Mouse (Mus musculus): ENCODE results near the gene Amdhd2. TPM values are rescaled to one million over a fixed set of nuclear protein-coding genes. Genes with fewer than 3 reads are reported as not detected.
A peak's percentile ranks its signal among the peaks of the same experiment; 100 is the strongest.

Amdhd2 gene
- polyA plus RNA-seq, 1 experiment from 2014 or later: 41.0 TPM

DNA sequence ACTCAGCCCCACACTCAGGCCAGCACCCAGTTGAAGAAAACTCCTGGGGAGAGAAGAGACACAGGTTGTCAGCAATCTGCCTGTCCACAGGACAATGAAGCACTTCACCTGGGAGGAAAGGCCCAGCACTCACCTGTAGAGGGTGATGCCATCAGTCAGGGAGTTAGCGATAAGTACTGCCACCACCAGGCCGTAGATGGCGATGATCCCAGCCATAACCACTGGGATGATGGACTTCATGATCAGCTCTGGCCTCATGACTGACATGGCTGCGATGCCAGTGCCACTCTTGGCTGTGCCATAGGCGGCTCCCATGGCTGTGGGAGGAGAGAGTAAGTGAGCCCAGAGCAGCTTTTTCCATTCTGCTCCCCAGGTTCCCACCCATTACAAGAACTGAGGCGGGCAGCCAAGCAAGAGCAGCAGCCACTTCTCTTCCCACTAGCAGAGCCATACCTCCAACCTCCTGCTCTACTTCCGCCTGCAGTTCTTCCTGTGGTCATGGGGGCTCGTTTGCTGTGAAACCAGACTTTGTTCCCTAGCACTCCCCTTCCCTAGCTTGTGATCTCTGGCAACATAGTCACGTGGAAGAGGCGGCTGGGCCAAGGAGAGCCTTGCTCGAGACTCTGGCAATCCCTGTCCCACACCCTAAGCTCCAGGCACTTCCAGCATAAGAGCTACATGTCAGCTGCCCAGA, 1.1 kb upstream of the Amdhd2 start:
- Histone ChIP-seq H3K4me2 (ENCODE audit: low read length) (no peak overlapping the region), H3K4me3 (ENCODE audit: low read length) (no peak overlapping the region), H3K4me1 (ENCODE audit: control insufficient read depth, insufficient read depth, low read depth, low read length) (peaks cover 30% of the 10 kb centered on the region), H3K9ac (ENCODE audit: low read depth, low read length) (no peak overlapping the region), H3K27me3 (replicated peaks; ENCODE audit: control insufficient read depth, insufficient read depth, low read length) (no peaks in the 10 kb centered on the region), H3K9me3 (ENCODE audit: control insufficient read depth, low read length) (no peaks in the 10 kb centered on the region), H3K27ac (ENCODE audit: low read depth, low read length) (no peak overlapping the region), H3K36me3 (ENCODE audit: control insufficient read depth, insufficient read depth, low read length) (no peaks in the 10 kb centered on the region)
- WGBS: 89% methylated on average over 9 of the region's 11 CpGs
- ATAC-seq: no peak

DNA sequence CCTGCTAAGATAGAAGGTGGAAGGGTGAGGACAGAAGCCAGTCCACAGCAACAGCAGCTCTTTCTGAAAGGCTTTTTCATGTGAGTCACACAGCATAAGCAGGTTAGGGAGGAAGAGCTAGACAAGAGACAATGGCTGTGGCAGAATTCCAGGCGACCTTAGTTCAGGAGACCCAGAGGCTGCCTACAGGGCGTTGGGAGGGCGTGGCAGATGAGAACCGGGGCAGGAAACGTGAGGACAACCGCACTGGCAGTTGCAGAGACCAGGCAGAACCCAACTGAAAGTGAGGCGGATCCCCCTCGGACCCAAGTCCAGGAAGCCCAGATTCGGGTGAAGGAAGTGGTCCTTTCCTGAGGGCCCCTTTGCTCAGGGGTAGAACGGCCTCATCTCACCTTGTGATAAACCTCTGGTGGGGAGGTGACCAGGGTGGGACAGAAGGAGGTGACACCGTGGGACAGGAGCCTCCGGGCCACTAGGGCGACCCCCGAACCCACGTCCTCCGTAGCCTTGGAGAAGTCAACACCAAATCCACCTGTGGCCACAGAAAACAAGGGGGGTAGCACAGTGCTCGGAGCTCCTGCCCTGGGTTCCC, 886 bp downstream of the Amdhd2 start:
- 27% methylated on average over 17 of the region's 17 CpGs for WGBS
- peak overlapping the region; percentile 89 for H3K27ac ChIP-seq (ENCODE audit: low read depth, low read length)
- H3K4me2 ChIP-seq (ENCODE audit: low read length): peak overlapping the region; percentile 97
- peak overlapping the region; percentile 83 for H3K4me3 ChIP-seq (ENCODE audit: low read length)
- no peaks in the 10 kb centered on the region for H3K9me3 ChIP-seq (ENCODE audit: control insufficient read depth, low read length)
- H3K4me1 ChIP-seq (ENCODE audit: control insufficient read depth, insufficient read depth, low read depth, low read length): peaks cover 24% of the 10 kb centered on the region
- ATAC-seq: peak; percentile 25
- H3K36me3 ChIP-seq (ENCODE audit: control insufficient read depth, insufficient read depth, low read length): peaks cover 2% of the 10 kb centered on the region; the same call in 1 of the 2 replicates
- H3K27me3 ChIP-seq (replicated peaks; ENCODE audit: control insufficient read depth, insufficient read depth, low read length): no peaks in the 10 kb centered on the region
- peak overlapping the region; percentile 88 for H3K9ac ChIP-seq (ENCODE audit: low read depth, low read length)

DNA sequence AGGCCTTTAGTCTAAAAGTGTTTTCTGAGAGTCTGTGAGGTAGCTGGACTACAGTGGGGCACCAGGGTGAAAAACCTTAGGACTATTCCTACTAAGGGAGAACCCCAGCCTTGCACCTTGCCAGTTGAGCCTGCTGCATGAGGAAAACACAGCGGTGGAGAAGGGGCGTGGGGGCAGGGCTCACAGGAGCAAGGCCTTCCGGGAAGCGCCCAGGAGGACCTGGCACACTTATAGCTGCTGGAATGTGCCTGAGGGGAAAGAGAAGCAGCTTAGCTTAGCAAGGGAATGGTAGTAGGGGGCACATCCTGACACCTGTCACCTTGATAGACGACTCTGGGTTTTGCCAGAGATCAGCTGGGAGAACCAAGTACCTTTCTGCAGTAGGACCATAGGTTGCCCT, 2.1 kb downstream of the Amdhd2 start:
- H3K4me1 ChIP-seq (ENCODE audit: control insufficient read depth, insufficient read depth, low read depth, low read length): peaks cover 15% of the 10 kb centered on the region
- no peak for ATAC-seq
- H3K9ac ChIP-seq (ENCODE audit: low read depth, low read length): no peak overlapping the region
- no peak overlapping the region for H3K4me2 ChIP-seq (ENCODE audit: low read length)
- H3K27ac ChIP-seq (ENCODE audit: low read depth, low read length): no peak overlapping the region
- WGBS: 87% methylated on average over 5 of the region's 5 CpGs
- H3K4me3 ChIP-seq (ENCODE audit: low read length): no peak overlapping the region
- no peaks in the 10 kb centered on the region for H3K9me3 ChIP-seq (ENCODE audit: control insufficient read depth, low read length)
- no peaks in the 10 kb centered on the region for H3K27me3 ChIP-seq (replicated peaks; ENCODE audit: control insufficient read depth, insufficient read depth, low read length)
- H3K36me3 ChIP-seq (ENCODE audit: control insufficient read depth, insufficient read depth, low read length): peaks cover 4% of the 10 kb centered on the region; the same call in 1 of the 2 replicates

DNA sequence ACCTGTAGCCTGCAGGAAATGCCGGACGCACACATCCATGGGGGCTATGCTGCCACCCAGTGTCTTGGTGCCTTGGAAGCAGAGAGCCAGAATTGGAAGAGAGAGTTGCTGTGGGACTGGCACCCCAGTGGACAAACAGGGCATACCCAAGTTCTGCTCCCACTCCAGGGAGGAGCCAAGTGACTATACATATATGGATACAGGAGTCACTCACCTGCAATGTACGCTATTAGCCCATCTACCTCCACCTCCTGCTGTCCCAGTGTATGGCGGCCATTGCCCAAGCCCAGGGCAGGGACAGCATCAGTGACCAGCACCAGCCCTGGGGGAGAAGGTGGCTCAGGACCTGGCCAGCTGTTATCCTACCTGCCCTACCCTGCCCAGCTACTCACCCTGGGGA, 6.0 kb downstream of the Amdhd2 start:
- Histone ChIP-seq H3K4me2 (ENCODE audit: low read length) (no peak overlapping the region), H3K27ac (ENCODE audit: low read depth, low read length) (no peak overlapping the region), H3K4me3 (ENCODE audit: low read length) (no peak overlapping the region), H3K27me3 (replicated peaks; ENCODE audit: control insufficient read depth, insufficient read depth, low read length) (no peaks in the 10 kb centered on the region), H3K36me3 (ENCODE audit: control insufficient read depth, insufficient read depth, low read length) (peaks cover 6% of the 10 kb centered on the region; the same call in 1 of the 2 replicates), H3K9ac (ENCODE audit: low read depth, low read length) (no peak overlapping the region; the same call in 1 of the 2 replicates), H3K9me3 (ENCODE audit: control insufficient read depth, low read length) (no peaks in the 10 kb centered on the region), H3K4me1 (ENCODE audit: control insufficient read depth, insufficient read depth, low read depth, low read length) (peaks cover 4% of the 10 kb centered on the region)
- WGBS: 96% methylated on average over 4 of the region's 4 CpGs
- no peak for ATAC-seq

DNA sequence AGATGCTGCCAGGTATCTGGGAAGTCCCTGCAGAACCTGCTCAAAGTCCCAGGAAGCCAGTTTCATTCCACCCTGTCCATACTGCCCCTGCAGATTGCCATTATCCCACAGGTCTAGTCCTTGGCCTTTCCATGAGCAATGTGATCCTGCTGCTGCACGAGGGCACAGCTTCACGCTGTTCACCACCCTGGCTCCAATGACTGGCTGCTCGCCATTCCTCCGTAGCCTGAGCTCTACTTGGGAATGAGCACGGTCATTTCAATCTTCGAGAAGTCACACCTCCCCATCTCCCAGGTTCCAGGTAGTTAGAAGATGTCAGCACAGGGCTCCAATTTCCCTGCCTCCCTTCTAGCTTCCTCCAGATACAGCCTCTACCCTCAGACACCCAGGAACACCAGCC, 6.4 kb downstream of the Amdhd2 start:
- Histone ChIP-seq H3K27ac (ENCODE audit: low read depth, low read length) (no peak overlapping the region), H3K36me3 (ENCODE audit: control insufficient read depth, insufficient read depth, low read length) (peaks cover 6% of the 10 kb centered on the region; the same call in 1 of the 2 replicates), H3K9me3 (ENCODE audit: control insufficient read depth, low read length) (no peaks in the 10 kb centered on the region)

DNA sequence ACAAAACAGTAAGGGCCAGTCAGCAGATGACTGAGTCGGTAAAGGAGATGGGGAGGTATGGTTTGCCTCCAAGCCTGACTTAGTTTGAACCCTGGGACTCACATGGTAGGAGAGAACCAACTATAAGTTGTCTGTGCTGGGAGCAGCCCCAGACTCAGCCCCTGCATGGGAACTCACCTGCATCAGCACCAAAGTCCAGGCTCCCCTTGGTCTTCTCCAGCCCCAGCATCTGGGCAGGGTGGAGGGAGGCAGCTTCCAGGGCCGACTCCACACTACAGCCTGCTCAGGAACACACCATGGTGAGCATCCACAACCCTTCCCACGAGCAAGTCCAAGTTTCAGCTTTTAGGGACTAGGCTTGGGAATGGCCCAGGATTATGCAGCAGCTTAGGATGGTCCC, 7.2 kb downstream of the Amdhd2 start:
- peaks cover 4% of the 10 kb centered on the region; the same call in 1 of the 2 replicates for H3K4me1 ChIP-seq (ENCODE audit: control insufficient read depth, insufficient read depth, low read depth, low read length)
- no peak overlapping the region for H3K4me3 ChIP-seq (ENCODE audit: low read length)
- no peak overlapping the region for H3K27ac ChIP-seq (ENCODE audit: low read depth, low read length)
- 83% methylated on average over 3 of the region's 3 CpGs for WGBS
- H3K4me2 ChIP-seq (ENCODE audit: low read length): no peak overlapping the region
- no peaks in the 10 kb centered on the region for H3K27me3 ChIP-seq (replicated peaks; ENCODE audit: control insufficient read depth, insufficient read depth, low read length)
- peaks cover 6% of the 10 kb centered on the region; the same call in 1 of the 2 replicates for H3K36me3 ChIP-seq (ENCODE audit: control insufficient read depth, insufficient read depth, low read length)
- no peak for ATAC-seq
- H3K9ac ChIP-seq (ENCODE audit: low read depth, low read length): no peak overlapping the region
- no peaks in the 10 kb centered on the region for H3K9me3 ChIP-seq (ENCODE audit: control insufficient read depth, low read length)

More for the DNA sequence above, 6.4 kb downstream of the Amdhd2 start:
- Histone ChIP-seq H3K9ac (ENCODE audit: low read depth, low read length) (no peak overlapping the region; the same call in 1 of the 2 replicates), H3K4me3 (ENCODE audit: low read length) (no peak overlapping the region), H3K4me2 (ENCODE audit: low read length) (no peak overlapping the region), H3K27me3 (replicated peaks; ENCODE audit: control insufficient read depth, insufficient read depth, low read length) (no peaks in the 10 kb centered on the region), H3K4me1 (ENCODE audit: control insufficient read depth, insufficient read depth, low read depth, low read length) (no peaks in the 10 kb centered on the region; the same call in 1 of the 2 replicates)
- ATAC-seq: no peak
- 92% methylated on average over 6 of the region's 6 CpGs for WGBS

DNA sequence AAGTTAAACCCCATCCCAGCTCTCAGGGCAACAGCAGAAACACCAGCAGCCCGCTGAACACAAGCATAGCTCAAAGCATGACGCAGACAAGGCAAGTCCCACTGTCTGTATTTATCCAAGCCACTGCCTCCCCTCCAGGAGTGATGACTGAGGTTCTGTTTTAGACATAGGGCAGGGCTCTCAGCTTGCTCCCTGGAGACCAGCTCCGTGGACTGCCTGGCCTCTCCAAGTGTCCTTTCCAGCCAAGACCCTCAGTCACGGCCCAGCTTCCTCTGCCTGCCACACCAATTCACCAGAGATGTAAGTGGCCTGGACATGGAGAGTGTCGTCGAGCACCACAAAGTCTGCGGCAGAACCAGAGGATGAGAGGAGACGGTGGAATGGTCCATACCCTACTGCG, 7.8 kb downstream of the Amdhd2 start:
- no peak overlapping the region for H3K4me2 ChIP-seq (ENCODE audit: low read length)
- H3K9ac ChIP-seq (ENCODE audit: low read depth, low read length): no peak overlapping the region; the same call in 1 of the 2 replicates
- no peak overlapping the region for H3K27ac ChIP-seq (ENCODE audit: low read depth, low read length)
- peaks cover 6% of the 10 kb centered on the region; the same call in 1 of the 2 replicates for H3K36me3 ChIP-seq (ENCODE audit: control insufficient read depth, insufficient read depth, low read length)
- ATAC-seq: no peak
- H3K4me1 ChIP-seq (ENCODE audit: control insufficient read depth, insufficient read depth, low read depth, low read length): peaks cover 4% of the 10 kb centered on the region; the same call in 1 of the 2 replicates
- 90% methylated on average over 9 of the region's 9 CpGs for WGBS
- H3K4me3 ChIP-seq (ENCODE audit: low read length): no peak overlapping the region
- no peaks in the 10 kb centered on the region for H3K27me3 ChIP-seq (replicated peaks; ENCODE audit: control insufficient read depth, insufficient read depth, low read length)
- no peaks in the 10 kb centered on the region for H3K9me3 ChIP-seq (ENCODE audit: control insufficient read depth, low read length)

DNA sequence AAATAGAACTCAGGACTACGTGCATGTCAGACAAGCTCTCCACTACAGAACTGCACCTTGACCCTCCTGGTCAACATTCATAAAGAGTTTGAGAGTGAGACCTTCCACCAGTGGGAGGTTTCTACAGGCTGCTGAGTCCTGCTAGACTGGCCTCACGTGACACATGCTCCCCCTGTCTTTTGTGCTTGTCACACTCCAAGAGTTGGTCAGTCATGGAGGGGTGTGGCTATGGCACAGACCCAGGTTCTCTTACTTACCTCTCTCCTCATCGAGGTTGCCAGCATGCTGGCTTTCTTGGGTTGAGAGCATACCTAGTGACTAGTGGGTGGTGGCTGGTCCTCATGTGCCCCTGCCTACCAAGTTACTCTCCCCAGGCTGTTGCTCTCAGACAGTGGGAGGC, 9.1 kb downstream of the Amdhd2 start:
- H3K27me3 ChIP-seq (replicated peaks; ENCODE audit: control insufficient read depth, insufficient read depth, low read length): no peaks in the 10 kb centered on the region
- H3K4me3 ChIP-seq (ENCODE audit: low read length): no peak overlapping the region
- no peak overlapping the region for H3K27ac ChIP-seq (ENCODE audit: low read depth, low read length)
- ATAC-seq: no peak
- no peak overlapping the region for H3K9ac ChIP-seq (ENCODE audit: low read depth, low read length)
- H3K9me3 ChIP-seq (ENCODE audit: control insufficient read depth, low read length): no peaks in the 10 kb centered on the region
- peaks cover 4% of the 10 kb centered on the region; the same call in 1 of the 2 replicates for H3K4me1 ChIP-seq (ENCODE audit: control insufficient read depth, insufficient read depth, low read depth, low read length)
- 79% methylated on average over 3 of the region's 3 CpGs for WGBS
- H3K4me2 ChIP-seq (ENCODE audit: low read length): no peak overlapping the region
- peaks cover 6% of the 10 kb centered on the region; the same call in 1 of the 2 replicates for H3K36me3 ChIP-seq (ENCODE audit: control insufficient read depth, insufficient read depth, low read length)

DNA sequence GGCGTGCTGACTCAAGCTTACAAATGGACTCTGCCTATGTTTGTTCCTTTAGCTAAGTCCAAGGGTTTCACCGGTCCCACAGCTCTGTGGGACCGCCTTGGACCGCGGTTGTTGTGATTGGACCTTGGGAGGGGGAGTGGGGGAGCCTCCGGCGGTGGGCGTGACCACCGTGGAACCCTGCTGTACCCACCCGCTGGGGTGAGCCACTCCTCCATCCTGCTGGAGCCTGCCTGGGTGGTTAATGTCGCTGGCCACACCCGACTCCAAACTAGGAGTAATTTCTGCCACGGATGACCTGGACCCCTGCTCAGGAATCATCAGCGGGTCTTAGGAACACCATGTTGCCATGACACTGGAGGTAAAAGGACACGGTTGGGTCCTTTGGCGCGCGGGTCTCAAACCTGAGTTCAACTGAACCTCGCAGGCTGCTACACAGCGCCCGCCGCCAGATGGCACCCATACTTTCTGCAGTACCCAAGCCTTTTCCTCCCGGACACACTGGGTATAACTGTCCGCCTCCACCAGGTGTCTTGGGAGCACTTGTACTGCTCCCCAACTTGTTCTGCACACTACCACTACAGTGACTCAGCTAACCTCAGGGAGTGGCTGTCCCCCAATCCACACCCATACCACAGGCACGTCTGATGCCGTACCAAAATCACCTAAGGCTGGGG, 11.5 kb downstream of the Amdhd2 start:
- H3K4me1 ChIP-seq (ENCODE audit: control insufficient read depth, insufficient read depth, low read depth, low read length): peaks cover 4% of the 10 kb centered on the region; the same call in 1 of the 2 replicates
- peaks cover 2% of the 10 kb centered on the region; the same call in 1 of the 2 replicates for H3K36me3 ChIP-seq (ENCODE audit: control insufficient read depth, insufficient read depth, low read length)
- H3K4me2 ChIP-seq (ENCODE audit: low read length): peak overlapping the region; percentile 67
- no peaks in the 10 kb centered on the region for H3K9me3 ChIP-seq (ENCODE audit: control insufficient read depth, low read length)
- ATAC-seq: peak; percentile 83
- no peak overlapping the region for H3K27ac ChIP-seq (ENCODE audit: low read depth, low read length)
- peak overlapping the region; percentile 31 for H3K4me3 ChIP-seq (ENCODE audit: low read length)
- H3K9ac ChIP-seq (ENCODE audit: low read depth, low read length): peak overlapping the region; percentile 56
- WGBS: 2% methylated on average over 26 of the region's 26 CpGs
- no peaks in the 10 kb centered on the region for H3K27me3 ChIP-seq (replicated peaks; ENCODE audit: control insufficient read depth, insufficient read depth, low read length)

Data from hindbrain, embryonic 16.5 days (tissue).